Mouse (Mus musculus) T-helper 2 cell (primary cell): ENCODE data around the gene Ddx59.

Experiments used
- in situ Hi-C: fragments of 300-600 bp; cut with MboI, MseI; formaldehyde crosslinking; loops from one replicate; pipeline ENCODE4 v1.15.1; 2025; ENCODE audit warnings: high pct_unique_total_duplicates

The Ddx59 gene

DNA sequence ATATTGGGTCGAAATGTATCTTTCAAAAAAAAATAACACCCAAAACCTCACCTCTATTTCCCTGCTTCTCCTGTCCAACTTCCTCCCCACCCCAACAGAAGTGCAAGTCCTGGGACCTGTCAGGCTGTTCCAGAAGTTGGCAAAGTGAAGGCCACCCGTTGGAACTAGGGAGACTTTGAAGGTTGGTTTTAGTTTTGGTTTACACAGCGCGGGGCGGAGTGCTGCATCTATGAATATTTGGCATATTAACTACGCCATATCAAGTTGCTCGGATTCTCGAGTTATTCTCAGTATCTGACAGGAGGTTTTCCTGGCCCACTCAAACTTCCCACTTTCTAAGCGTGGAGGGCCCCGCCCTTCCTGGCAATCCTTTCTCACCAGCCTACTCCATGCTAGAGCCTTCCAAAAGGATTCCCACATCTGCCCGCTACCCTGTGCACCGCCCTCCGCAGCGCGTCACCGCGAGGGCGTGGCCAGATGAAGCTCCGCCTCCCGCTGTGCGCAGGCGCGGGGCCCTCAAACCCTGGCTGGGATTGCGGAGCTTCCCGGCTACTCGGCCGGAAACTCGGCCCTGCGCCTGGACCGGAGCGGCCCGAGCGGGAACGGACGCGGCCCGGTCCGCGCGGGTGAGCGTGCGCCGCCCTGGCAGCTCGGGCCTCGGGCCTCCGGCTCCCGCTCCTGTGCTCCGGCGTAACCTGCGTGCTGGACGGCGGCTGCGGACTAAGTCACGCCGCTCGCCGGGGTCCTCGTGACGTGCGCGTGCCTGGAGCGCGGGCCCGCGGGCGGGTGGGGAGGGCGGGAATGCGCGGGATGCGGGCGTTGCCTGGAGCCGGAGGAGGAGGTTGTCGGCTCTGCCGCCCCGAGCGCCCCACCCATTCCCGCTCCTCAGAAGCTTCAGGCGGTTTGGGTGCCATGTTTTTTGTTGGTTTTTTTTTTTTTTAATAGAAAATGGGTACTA lies at the start of gene Ddx59:
Gene Ddx59 (plus strand): TSS at position 474 of the 958 bp plus-strand sequence.
- in situ Hi-C loops, result no loop called here

DNA sequence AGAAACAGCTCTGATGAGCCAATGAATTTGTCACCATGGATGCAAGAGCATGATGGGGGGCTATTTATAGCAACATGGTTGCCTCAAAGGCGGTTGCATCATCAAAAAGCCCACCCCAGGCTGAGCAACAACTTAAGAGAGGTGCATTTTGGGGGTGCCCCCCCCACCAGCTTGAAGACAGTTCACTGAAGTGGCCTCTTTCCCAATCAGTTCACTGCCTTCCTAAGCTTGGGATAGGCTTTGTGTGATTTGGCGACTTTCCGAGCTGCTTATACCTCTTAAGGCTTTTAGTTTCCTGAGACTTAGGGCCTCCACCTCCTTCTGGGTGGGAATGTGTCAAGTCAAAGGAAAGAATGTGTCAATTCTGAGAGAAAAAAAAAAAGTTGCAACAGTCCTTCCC lies 49.1 kb upstream of the Ddx59 start:
- in situ Hi-C loops, result loop anchor here (10.0 kb wide), 1 partner anchor 419 kb away; no protein-coding TSS in a partner anchor

DNA sequence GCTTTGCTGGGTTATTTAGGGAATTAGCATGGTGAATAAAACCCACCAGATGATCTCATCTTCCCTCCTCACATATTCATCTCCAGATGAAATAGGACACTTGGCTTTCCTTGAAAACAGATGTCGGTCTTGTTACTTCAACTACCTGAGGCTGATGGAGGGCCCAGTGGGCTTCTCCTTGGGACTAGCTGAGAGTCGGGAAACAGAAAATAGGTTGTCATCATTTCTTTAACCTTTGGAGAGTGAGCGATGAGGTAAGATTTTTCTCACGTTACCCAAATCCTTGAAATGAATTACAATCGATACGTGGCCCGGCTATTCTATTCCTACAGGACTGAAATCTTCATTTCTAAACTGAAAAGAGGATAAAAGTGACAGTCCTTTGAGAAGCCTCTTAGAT lies 35.8 kb upstream of the Ddx59 start:
- in situ Hi-C loops, result no loop called here

DNA sequence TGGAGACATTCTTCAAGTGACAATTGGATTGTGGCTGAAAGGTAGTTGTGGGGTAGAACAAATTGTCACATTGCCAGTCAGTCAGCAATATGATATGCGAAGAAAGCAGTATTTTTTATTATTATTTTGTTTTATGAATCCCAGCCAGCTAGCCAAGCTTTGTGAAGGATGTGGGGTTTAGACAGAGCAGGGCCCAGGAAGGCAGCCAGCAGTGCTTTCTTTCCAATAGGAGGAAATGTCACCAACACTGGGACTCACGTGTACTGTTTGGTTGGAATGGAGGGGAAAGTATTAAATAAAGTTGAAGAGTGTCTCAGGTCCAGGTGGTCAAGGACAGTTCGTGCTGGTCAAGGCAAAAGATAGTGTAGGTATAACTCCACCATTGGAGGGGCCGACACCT lies 34.9 kb upstream of the Ddx59 start:
- in situ Hi-C loops, result no loop called here

DNA sequence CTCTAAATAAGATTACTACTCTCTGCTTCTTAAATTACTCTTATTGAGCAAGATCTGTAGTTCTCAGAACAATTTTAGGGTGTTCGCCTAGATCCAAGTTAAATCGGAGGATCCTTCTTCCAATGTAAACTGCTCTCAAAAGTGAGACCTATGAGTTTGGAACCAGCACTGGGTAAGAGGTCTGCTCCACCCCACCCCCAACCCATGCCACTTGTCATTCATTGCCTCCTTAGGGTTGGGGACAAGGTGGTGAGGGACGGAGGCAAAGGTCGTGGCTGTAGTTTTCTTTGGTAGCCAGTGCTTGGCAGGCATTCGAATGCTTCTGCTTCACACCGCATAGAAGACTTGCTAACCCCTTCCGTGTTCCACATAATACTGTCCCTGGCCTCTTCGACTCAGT lies 34.5 kb upstream of the Ddx59 start:
- in situ Hi-C loops, result no loop called here

DNA sequence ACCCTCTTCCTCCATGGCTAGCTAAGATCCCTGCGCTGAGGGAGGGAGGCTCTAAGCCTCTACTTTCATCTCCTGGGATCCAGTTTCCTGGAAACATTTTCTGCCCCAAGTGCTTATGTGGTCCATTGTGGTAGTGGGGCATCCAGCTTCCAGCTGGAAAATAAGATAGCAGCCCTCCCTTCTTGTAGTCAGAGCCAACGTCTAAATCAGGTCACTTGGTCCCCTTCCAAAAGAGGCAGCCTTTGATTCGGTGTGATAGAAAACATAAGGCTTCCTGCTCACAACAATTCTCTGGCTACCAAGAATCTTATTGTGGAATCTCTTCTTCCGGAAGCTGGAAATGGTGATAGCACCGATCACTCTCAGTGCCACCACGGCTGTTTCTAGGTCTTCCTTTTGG lies 33.9 kb upstream of the Ddx59 start:
- in situ Hi-C loops, result no loop called here

DNA sequence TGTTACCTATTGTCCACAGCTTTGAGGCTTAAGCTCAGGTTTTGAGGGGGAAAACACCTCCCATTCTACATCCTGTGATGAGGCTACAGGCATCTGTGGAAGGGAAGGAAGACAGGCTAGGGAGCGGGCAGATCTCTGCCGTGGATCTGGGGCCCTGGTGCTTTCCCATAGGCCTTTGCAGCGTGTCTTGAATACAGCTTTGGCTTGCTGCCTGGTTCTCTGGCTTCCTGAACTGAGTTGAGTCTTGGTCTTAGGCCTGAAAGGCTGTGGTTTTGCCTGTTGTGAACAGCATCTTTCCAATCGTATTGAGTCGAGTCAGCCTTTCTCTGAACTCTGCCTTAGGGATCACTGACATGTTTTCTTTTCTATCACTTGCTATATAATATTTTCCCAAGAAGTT lies 33.5 kb upstream of the Ddx59 start:
- in situ Hi-C loops, result no loop called here

DNA sequence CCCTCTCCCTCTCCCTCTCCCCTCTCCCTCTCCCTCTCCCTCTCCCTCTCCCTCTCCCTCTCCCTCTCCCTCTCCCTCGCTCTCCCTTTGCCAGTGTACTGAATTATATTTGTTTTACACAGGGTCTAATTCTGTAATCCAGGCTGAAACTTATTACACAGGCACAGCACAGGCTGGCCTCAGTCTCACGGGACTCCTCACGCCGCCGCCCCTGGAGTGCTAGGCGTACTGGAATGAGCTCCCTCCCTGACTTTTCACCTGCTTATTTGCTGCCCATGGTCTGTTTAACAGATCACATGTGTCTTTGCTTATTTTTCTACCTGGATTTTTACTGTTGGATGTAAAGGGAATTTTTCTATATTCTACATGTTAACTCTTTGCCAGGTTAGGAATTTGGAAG lies 28.2 kb upstream of the Ddx59 start:
- in situ Hi-C loops, result no loop called here

DNA sequence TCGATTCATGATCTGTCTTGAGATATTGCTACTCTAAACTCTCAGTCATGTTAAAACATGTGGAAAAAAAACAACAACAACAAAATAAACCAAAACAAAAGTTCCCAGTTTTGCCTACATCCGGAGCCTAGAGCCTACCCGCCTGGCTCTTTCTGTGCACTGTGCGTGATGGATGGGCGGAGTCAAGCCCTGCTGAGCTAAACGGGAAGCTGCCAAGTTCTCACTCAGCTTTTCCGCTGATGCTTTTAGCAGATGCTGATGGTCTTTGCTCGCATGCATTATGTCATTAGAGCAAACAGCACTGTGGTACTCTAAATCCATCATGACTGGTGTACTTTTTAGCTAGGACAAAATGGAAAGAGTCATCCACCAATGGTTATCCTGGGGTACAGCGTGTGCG lies 20.6 kb upstream of the Ddx59 start:
- in situ Hi-C loops, result no loop called here

DNA sequence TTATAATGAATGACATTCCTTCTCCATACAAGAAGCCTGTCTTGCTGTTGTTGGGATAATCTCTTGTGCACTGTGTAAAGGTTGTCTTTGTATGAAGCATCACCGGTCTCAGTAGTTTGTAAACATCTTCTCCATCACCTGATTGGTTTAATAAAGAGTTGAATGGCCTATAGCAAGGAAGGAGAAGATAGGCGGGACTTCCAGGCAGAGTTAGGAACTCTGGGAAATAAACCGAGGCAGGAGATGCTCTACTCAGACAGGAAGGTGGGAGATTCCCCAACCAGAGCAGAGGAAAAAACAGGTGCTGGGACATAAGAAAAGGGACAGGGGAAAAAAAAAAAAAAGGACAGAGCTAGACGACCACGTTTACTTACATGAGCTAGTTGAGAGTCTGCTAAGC lies 20.0 kb upstream of the Ddx59 start:
- in situ Hi-C loops, result no loop called here

DNA sequence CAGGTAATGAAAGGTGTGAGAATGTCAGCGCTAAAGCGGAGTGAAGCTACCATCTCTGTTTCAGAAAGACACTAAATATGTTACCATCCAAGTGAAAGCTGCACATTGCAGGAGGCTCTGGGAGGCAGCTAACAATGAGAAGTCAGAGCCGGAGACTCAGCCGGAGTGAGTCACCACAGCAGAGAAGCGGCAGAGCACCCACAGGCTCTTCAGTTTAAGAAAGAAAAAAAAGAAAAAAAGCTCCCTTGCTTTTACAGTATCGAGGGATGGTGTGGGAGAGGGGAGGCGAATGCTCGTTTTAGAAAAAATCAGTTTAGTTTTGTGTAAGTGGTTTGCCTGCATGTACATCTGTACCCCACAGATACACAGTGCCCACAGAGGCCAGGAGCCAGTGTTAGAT lies 13.8 kb upstream of the Ddx59 start:
- in situ Hi-C loops, result no loop called here

DNA sequence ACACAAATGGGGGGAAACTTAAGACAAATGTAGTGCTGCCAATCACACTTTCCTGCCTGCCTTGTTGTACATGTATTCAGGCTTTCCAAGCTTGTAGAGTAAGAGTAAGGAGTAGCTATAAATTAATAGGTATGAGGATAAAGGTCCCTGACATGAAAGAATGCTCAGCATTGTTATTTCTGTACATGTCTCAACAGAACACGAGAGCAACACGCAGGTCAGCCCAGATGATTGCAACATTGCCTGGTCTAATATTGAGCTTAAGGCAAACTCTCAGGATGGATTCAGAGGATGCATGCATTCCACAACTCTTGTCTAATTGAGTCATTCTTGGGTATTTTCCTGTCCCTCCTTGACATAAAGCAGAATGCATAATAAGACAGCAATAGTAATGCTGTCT lies 5.4 kb upstream of the Ddx59 start:
- in situ Hi-C loops, result no loop called here

DNA sequence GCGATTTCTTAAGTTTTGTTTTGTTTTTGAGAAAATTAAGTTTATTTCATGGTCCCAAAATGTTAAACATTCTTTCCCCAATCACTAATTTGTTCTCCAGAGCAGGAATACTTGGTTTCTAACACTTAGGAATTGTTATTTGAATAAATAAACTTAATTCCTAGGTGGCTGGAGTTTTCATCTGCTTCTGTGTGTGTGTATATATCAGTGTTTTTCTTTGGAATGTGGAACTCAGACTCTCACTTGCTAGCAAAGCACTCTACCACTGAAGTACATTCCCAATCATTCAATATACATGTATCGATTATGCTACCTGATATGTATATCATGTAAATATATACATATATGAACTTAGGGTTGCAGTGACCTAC lies 670 bp downstream of the Ddx59 start:
- in situ Hi-C loops, result no loop called here

DNA sequence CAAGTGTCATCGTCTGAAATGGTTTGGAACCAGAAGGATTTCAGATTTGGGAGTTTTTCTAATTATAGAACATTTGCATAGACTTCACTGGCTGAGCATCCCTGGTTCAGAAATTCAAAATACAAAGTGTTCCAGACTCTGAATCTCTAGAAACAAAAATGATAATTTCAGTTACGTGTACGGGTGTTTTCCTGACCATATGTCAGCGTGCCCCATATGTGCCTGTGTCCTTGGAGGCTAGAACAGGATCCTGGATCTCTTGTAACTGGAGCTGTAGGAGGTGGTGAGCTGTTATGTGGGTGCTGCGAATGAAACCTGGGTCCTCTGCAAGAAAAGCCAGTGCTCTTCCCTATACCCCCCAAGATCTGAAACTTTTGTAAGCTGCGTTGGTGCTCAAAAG lies 3.3 kb downstream of the Ddx59 start:
- in situ Hi-C loops, result no loop called here

DNA sequence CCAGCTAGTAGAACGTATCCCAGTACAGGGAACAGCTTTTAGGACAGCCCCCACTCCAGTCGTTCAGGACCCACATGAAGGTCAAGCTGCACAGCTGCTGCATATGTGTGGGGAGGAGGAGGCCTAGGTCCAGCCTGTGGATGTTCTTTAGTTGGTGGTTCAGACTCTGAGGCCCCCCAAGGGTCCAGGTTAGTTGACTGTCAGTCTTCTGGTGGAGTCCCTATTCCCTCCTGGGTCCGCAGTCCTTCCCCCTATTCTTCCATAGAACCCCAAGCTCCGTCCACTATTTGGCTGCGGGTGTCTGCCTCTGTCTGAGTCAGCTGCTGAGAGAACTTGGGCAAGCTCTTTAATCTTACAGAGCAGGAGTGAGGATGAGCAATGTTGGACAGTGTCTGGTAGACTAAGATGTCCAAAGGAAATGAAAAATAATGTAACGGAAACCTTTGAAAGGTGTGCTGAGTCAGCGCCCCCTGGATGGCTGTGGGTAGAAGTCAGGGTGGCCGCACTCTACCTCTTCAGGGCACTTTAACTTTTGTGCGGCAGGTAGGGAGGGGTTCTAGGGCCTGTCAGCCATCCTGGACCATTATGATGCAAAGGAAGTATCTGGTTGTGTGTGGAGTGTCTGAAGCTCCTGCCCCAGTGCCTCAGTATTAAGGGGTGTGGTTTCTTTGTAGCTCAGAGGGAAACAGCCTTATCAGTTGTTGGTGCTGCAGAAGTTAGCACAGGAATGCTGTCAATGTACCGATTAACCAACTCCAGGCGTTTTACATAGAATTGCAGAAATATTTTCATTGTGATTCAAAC lies 12.3 kb downstream of the Ddx59 start:
- in situ Hi-C loops, result no loop called here

DNA sequence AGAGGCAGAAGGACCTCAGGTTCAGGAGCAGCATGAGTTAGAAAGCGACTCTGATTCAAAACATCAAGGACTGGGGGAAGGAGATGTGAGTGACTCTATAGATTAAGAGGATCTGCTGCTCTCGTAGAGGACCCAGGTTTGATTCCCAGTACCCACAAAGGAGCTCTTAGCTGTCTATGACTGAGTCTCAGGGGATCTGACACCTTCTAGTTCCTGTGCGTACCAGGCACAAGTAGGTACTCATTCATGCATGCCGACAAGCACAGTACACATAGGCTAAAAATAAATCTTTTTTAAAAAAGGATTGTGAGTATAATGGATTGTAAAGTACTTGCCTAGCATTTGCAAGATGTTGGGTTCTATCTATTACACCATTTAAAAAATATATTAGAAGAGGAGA lies 13.9 kb downstream of the Ddx59 start:
- in situ Hi-C loops, result no loop called here

DNA sequence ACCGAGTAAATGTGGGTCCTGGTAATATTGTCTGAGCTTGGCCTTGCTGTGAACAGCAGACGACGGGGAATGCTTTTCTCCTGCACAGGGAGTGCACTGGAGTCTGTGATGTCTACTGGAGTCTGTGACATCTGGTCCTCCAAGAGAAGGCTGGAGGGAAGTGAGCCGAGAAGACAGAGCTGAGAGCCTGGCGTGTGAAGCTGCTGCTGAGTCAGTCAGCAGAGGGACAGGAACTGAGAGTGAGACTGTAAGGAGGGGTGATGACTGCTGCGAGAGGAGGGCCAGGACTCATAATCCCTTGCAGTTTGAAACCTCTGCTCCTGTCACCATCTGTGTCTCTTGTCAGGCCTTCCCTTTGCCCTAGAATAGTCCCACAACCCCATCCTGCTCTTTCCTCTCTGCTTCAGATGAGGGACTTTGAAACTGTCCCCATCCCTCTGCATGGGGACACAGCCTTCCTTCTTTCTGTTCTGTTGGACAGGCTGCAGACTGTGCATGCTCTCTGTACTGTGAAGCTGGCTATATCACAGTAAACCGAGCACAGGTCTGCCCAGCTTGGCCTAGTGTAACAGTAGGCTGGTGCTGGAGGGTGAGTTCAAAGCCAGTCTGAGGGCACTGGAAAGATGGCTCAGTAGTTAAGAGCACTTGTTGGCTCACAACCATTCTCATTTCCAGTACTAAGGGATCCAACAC lies 15.2 kb downstream of the Ddx59 start:
- in situ Hi-C loops, result no loop called here

DNA sequence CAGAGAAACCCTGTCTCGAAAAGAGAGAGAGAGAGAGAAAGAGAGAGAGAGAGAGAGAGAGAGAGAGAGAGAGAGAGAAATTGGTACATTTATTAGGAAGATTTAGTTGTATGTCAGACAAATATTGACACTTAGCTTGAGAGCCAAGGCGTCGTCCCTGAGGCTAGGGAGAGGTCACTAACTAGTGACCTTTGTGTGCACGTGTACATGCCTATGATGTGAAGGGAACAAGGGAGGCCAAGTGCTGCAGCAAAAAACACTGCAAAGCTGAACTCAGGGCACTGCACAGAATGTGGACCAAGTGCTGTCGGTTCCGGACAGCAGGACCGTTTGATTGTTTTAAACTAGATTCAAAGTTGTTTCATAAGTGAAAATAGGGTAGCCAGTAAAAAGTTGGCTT lies 25.7 kb downstream of the Ddx59 start:
- in situ Hi-C loops, result no loop called here

DNA sequence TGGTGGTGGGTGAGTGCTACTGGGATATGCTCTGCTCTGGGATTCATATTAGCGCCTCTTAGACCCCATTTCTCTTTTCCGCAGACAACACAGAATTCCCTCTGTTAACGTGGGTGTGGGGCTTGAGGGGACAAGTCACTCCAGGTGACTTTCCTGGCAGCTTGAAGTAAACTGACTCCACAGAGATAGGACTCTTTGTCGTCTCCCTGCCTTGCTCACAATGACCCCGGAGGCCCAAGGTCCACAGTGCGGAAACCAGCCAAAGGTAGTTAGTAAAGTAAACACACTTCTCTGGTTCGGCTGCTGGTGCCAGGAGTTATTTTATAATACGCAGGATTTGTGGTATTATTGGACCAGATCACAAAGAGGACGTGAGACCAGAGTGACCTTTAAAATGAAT lies 27.7 kb downstream of the Ddx59 start:
- in situ Hi-C loops, result no loop called here

DNA sequence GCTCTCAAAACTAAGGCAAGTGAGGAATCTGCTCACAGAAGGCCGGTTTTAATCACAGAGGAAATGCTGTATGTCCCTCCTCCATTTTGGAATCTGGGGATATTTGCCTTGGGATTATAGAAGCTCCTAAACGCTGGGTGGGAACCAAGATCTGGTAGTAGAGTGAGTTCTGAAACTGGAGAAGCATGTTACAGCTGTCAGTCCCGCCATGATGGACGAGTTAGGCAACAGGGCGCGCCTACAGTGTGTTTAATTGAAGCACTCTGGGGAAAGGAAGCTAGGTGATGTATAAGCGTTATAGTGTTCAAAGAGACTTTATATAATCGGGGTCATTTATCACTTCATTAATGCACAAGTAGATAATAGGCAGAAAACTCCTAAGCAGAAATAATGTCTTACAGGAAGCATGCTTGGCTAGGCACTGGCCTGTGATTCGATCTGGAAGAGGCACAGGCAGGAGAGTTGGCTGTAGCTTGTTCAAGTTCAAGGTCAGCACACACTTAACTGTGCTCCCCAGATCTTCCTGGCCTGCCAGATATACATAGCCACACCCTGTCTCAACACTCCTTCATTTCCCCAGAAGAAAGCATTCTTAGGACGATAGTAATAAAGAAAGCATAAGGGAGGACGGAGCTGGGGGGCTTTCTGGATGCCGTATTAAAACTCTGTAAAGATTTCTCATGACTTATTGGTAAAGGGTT lies 29.6 kb downstream of the Ddx59 start:
- in situ Hi-C loops, result no loop called here

DNA sequence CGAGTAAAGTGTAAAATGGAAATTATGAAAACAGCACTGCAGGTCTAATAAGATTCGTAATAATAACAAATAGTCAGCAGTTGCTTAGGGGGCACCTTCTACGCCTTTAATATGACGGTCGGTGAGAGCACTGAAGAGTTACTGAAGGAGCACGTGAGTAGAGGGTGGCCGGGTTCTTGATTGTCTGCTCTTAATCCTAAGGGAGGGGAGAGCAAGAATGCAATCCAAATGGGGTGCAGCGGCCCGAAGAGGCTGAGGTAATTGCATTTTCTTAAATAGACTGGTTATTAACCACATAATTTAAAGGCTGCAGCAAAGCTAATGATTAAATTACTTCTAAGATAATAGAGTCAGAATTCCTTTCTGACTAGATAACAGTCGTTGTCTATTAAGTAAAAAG lies 31.9 kb downstream of the Ddx59 start:
- in situ Hi-C loops, result no loop called here

DNA sequence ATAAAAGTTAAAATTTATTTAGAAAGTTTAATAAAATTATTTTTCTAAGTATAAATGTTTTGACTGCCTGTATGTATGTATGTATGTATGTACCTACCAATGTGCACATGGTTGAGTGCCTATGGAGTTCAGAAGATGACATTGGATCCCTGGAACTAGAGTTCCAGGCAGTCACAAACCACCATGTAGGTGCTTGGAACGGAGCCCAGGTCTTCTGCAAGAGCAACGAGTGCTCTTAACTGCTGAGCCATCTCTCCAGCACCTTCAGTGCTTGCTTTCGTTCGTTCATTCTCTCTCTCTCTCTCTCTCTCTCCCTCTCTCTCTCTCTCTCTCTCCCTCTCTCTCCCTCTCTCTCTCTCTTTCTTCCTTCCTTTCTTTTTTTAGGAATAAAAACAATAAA lies 32.3 kb downstream of the Ddx59 start:
- in situ Hi-C loops, result no loop called here
